Mouse (Mus musculus) thymus, postnatal 10 days (tissue): Measurements from ENCODE around the gene Ttc6.

Experiments used
- DNase-seq, 2 experiments: peaks; one replicate each; pipeline ENCODE4 v3.0.0; 2021; ENCODE audit warnings: low spot score in 2 of 2

Gene Ttc6

DNA sequence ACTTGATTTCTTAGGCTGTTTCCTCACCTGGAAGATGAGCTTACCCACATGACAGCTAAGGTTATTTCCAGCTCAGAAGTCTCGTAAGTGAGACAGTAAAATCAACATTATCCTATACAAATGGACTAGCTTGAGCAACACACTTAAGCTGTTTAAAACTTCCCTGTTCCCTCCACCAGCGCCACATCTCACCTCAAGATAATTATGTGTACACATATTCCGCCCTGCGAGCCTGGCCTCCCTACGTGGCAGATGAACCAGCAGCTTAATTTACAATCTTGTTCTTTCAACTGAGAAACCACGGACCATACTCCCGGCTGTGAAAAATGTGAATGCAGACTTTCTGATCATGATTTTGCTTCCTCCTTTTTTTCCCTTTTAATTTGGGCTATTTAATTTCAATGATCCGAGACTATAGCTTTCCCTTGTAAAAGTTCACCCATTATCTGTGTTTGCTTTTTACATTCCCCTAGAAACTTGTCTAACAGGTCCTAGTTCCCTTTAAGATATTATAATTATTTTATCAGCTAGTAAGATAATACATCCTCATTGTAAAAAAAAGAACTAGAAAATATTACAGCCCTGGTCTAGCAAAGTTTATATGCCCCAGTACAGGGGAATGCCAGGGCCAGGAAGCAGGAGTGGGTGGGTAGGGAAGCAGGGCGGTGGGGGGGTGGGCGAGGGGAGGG, 99.2 kb downstream of the Ttc6 start:
- no peak for DNase-seq

DNA sequence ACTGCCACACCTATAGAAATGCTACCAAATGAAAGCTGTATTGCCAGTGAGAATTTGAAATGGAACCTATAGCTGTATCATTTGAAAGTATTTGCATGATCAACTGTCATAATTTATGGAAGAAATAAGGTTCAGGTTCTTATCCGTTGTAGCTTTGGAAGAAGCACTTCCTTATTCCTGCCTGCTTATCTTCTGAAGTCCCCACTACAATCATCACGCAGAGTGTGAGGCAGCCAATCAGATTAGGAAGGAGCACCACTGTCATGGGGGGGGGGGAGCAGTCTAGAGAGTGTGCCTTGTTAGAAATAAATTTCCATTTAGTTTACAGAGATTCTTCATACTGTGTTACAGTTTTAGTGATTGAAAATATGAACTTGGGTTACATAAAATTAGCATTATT, 108.5 kb downstream of the Ttc6 start:
- no peak for DNase-seq

DNA sequence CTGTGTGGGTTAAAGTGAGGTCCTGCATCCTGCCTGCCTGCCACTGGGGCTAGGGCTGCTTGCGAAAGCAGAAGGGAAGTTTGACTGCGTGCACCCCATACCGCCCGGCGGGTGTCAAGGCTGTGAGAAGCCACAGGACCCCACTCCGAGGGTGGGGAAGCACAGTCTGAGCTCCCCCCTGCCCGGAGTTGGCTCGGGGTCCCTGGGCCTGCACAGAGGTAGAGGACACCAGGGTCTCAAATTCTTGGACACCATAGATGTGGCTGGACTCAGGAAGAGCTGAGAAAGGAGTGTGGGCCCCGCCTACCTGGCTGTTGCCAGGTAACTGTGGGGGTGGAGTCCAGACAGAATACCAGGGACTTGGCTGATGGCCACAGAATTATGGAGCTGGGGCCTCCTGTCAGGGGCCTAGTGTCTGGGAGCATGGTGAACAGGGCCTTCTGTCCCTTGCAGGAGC, 121.1 kb downstream of the Ttc6 start:
- DNase-seq: no peak

DNA sequence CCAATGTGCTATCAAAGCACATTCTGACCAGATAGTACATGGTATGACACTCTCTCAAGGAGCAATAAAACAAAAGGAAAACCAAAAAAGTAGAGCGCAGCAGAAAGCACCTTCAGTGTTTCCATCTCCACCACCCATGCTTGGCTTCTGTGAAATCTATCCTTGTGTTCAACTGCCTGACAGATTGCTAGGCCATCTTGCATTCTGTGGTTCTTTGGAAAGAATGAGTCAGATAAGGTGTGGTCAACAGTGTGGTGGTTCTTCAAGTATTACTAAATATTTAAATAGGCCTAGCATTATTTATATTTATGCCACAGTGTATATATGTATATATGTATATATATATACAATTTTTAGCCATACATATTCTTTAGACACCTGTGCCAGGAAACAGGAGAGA, 146.1 kb downstream of the Ttc6 start:
- no peak for DNase-seq

DNA sequence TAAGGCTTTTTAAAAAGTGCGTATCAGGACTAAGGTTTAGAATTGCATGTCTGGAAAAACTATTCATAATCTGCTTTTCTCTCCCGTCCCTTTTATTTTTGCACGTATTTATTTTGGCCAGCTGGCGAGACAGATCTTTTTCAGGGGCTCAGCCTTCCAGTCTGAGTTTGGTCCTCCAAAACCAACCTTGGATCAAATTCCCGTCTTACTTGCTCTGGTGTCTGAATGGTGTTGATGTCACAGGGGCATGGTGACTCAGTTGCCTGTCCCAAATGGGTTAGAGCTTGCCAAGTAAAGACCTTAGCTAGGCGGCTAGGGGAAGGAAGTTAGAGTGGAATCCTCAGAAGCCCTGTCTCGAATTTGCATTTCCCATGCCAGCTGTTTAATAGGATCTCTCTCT, 200.8 kb downstream of the Ttc6 start:
- DNase-seq: no peak

DNA sequence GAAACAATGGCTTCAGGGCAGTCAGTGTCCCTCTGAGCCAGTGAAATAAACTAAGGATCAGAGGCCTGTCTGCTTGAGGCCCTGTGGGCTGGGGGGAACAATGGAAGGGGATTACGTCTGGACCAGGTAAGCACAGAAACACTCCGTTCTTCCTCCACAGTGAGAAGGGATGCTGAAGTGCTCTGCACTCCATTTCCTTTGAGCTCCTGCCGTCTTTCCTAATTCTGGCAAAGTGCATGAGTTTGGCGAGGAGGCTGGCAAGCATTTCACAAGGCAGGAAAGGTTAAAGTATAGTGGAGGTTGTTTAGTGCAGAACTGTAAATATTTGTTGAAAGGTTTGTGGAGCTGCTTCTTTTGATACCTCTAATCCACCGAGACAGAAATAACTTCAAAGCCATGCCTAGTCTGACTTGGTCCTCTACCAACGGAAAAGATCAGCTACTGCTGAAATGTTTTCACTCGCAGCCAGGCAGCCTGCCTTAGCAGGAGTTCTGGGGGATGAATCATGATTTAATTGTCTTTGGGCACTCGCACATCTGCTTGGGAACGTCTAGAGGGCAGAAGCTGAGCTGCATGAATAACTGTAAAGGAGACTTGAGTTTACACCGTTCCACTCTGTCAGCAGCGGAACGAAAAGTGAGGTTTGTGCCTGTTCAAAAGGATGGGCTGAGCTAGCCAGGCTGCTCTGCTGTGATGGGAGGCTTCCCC, 212.5 kb downstream of the Ttc6 start:
- DNase-seq: no peak

DNA sequence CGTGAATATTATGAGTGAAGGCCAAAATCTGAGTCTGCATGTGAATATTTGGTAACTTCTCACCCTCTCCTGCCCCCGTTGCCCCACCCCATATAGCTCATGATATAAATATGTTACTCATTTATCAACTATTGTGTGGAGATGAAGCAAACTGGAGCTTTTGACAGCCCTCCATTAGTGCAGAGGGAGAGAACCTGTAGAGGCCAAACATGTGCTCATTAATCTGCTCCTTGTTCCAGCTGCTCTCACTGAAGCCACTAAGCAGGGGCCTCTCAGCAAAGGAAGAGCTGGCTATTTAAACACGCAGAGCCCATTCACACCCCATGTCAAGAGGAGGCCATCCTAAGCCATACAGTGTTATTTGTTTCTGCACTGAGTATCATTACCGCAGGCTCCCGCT, 218.0 kb downstream of the Ttc6 start:
- no peak for DNase-seq

DNA sequence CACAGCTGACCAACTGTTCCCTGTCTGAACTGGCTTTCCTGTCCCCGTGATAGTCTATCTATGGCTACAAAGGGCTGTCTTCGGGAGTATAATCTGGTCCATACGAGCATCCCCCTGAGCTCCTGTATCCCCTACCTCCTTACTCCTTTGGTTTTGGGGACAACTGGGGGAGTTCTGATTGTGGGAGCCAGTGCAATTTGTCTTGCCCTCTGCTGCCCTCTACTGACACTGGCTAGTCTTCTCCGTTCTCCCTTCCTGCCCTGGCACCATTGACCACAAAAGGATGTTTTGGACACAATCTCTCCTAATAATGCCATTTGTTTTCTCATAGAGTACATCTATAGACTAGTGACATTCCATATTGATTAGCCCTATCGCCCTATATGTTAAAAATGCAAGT, 223.6 kb downstream of the Ttc6 start:
- DNase-seq: no peak
